Mouse (Mus musculus): ENCODE data around the gene Tmem9b. TPM values are rescaled to one million over a fixed set of nuclear protein-coding genes. Genes with fewer than 3 reads are reported as not detected.

Tmem9b gene
- polyA plus RNA-seq, 1 experiment: 57.1 TPM

- TF ChIP-seq TCF3 (IDR thresholded peaks at IDR 0.05; ENCODE audit: insufficient read length, low read depth): no peak
- TF ChIP-seq POLR2A (IDR thresholded peaks at IDR 0.05; ENCODE audit: insufficient read length, low read depth): no peak
- no peak for TF ChIP-seq MYOG (IDR thresholded peaks at IDR 0.05; ENCODE audit: control insufficient read depth in 1 of 3, insufficient read depth in 1 of 3, insufficient read length in 2 of 3, low read depth in 2 of 3)
- TF ChIP-seq POLR2AphosphoS2 (IDR thresholded peaks at IDR 0.05; ENCODE audit: insufficient read length, low read depth): no peak
- no peak for TF ChIP-seq SRF (IDR thresholded peaks at IDR 0.05; ENCODE audit: control insufficient read depth, insufficient read length, low read depth)
- TF ChIP-seq CEBPB (IDR thresholded peaks at IDR 0.05; ENCODE audit: insufficient read depth, poor library complexity, severe bottlenecking): no peak
- TF ChIP-seq E2F4 (IDR thresholded peaks at IDR 0.05; ENCODE audit: insufficient read depth): no peak
- no peak for TF ChIP-seq TCF12 (IDR thresholded peaks at IDR 0.05; ENCODE audit: insufficient read depth, poor library complexity, severe bottlenecking)
- no peak for TF ChIP-seq REST (IDR thresholded peaks at IDR 0.05; ENCODE audit: insufficient read depth, insufficient read length)
- no peak for TF ChIP-seq MYOD1 (IDR thresholded peaks at IDR 0.05; ENCODE audit: control insufficient read depth in 1 of 3, insufficient read length in 2 of 3, low read depth in 2 of 3)
- TF ChIP-seq MAX (IDR thresholded peaks at IDR 0.05; ENCODE audit: low read depth): no peak
- TF ChIP-seq USF1 (IDR thresholded peaks at IDR 0.05; ENCODE audit: low read depth): no peak
- Histone ChIP-seq H3K4me3 (no peak overlapping the region), H3ac (ENCODE audit: control insufficient read depth, insufficient read length) (no peak overlapping the region), H3K4me2 (ENCODE audit: low read depth) (no peak overlapping the region), H3K27me3 (ENCODE audit: control insufficient read depth, insufficient read depth, insufficient read length) (no peaks in the 10 kb centered on the region), H3K79me2 (ENCODE audit: control insufficient read depth, insufficient read depth) (no peaks in the 10 kb centered on the region), H3K36me3 (ENCODE audit: control insufficient read depth, insufficient read depth) (no peaks in the 10 kb centered on the region)
These were observed 57.3 kb downstream of the Tmem9b start for GRCm38 (mm10) chr7:109695339-109695726.

GRCm38 (mm10) chr7:109694576-109695338 lies 57.9 kb downstream of the Tmem9b start:
- no peak overlapping the region for H3K4me2 ChIP-seq (ENCODE audit: low read depth)
- H3K79me2 ChIP-seq (ENCODE audit: control insufficient read depth, insufficient read depth): no peaks in the 10 kb centered on the region
- TF ChIP-seq TCF12 (IDR thresholded peaks at IDR 0.05; ENCODE audit: insufficient read depth, poor library complexity, severe bottlenecking) (no peak), POLR2AphosphoS2 (IDR thresholded peaks at IDR 0.05; ENCODE audit: insufficient read length, low read depth) (no peak), TCF3 (IDR thresholded peaks at IDR 0.05; ENCODE audit: insufficient read length, low read depth) (no peak), REST (IDR thresholded peaks at IDR 0.05; ENCODE audit: insufficient read depth, insufficient read length) (no peak), E2F4 (IDR thresholded peaks at IDR 0.05; ENCODE audit: insufficient read depth) (no peak), MAX (IDR thresholded peaks at IDR 0.05; ENCODE audit: low read depth) (no peak), MYOD1 (IDR thresholded peaks at IDR 0.05; ENCODE audit: control insufficient read depth in 1 of 3, insufficient read length in 2 of 3, low read depth in 2 of 3) (no peak)

GRCm38 (mm10) chr7:109690961-109691360 lies 61.7 kb downstream of the Tmem9b start:
- Histone ChIP-seq H3K4me2 (ENCODE audit: low read depth) (no peak overlapping the region), H3K27me3 (ENCODE audit: control insufficient read depth, insufficient read depth, insufficient read length) (no peaks in the 10 kb centered on the region), H3K4me3 (no peak overlapping the region), H3ac (ENCODE audit: control insufficient read depth, insufficient read length) (no peak overlapping the region), H3K79me2 (ENCODE audit: control insufficient read depth, insufficient read depth) (no peaks in the 10 kb centered on the region), H3K36me3 (ENCODE audit: control insufficient read depth, insufficient read depth) (no peaks in the 10 kb centered on the region)
- TF ChIP-seq POLR2AphosphoS2 (IDR thresholded peaks at IDR 0.05; ENCODE audit: insufficient read length, low read depth) (no peak), TCF12 (IDR thresholded peaks at IDR 0.05; ENCODE audit: insufficient read depth, poor library complexity, severe bottlenecking) (no peak), REST (IDR thresholded peaks at IDR 0.05; ENCODE audit: insufficient read depth, insufficient read length) (no peak), MYOD1 (IDR thresholded peaks at IDR 0.05; ENCODE audit: control insufficient read depth in 1 of 3, insufficient read length in 2 of 3, low read depth in 2 of 3) (no peak), CEBPB (IDR thresholded peaks at IDR 0.05; ENCODE audit: insufficient read depth, poor library complexity, severe bottlenecking) (no peak), USF1 (IDR thresholded peaks at IDR 0.05; ENCODE audit: low read depth) (no peak), MYOG (IDR thresholded peaks at IDR 0.05; ENCODE audit: control insufficient read depth in 1 of 3, insufficient read depth in 1 of 3, insufficient read length in 2 of 3, low read depth in 2 of 3) (no peak), POLR2A (IDR thresholded peaks at IDR 0.05; ENCODE audit: insufficient read length, low read depth) (no peak), SRF (IDR thresholded peaks at IDR 0.05; ENCODE audit: control insufficient read depth, insufficient read length, low read depth) (no peak), TCF3 (IDR thresholded peaks at IDR 0.05; ENCODE audit: insufficient read length, low read depth) (no peak), E2F4 (IDR thresholded peaks at IDR 0.05; ENCODE audit: insufficient read depth) (no peak), MAX (IDR thresholded peaks at IDR 0.05; ENCODE audit: low read depth) (no peak)

More at GRCm38 (mm10) chr7:109694576-109695338, 57.9 kb downstream of the Tmem9b start:
- no peaks in the 10 kb centered on the region for H3K36me3 ChIP-seq (ENCODE audit: control insufficient read depth, insufficient read depth)
- no peak overlapping the region for H3ac ChIP-seq (ENCODE audit: control insufficient read depth, insufficient read length)
- H3K27me3 ChIP-seq (ENCODE audit: control insufficient read depth, insufficient read depth, insufficient read length): no peaks in the 10 kb centered on the region
- no peak overlapping the region for H3K4me3 ChIP-seq

- TF ChIP-seq CEBPB (IDR thresholded peaks at IDR 0.05; ENCODE audit: insufficient read depth, poor library complexity, severe bottlenecking) (0 out of 2 replicates have a peak, but pooled peaks have one; percentile 15), E2F4 (IDR thresholded peaks at IDR 0.05; ENCODE audit: insufficient read depth) (no peak)
- H3K4me3 ChIP-seq: no peak overlapping the region
- no peaks in the 10 kb centered on the region for H3K36me3 ChIP-seq (ENCODE audit: control insufficient read depth, insufficient read depth)
- no peak overlapping the region for H3K4me2 ChIP-seq (ENCODE audit: low read depth)
- no peak overlapping the region for H3ac ChIP-seq (ENCODE audit: control insufficient read depth, insufficient read length)
- H3K79me2 ChIP-seq (ENCODE audit: control insufficient read depth, insufficient read depth): no peaks in the 10 kb centered on the region
- H3K27me3 ChIP-seq (ENCODE audit: control insufficient read depth, insufficient read depth, insufficient read length): no peaks in the 10 kb centered on the region
These were observed 62.6 kb downstream of the Tmem9b start for GRCm38 (mm10) chr7:109690101-109690500.

GRCm38 (mm10) chr7:109686585-109687128 lies 66.0 kb downstream of the Tmem9b start:
- H3K36me3 ChIP-seq (ENCODE audit: control insufficient read depth, insufficient read depth): no peaks in the 10 kb centered on the region
- H3ac ChIP-seq (ENCODE audit: control insufficient read depth, insufficient read length): no peak overlapping the region
- TF ChIP-seq SRF (IDR thresholded peaks at IDR 0.05; ENCODE audit: control insufficient read depth, insufficient read length, low read depth) (no peak), TCF3 (IDR thresholded peaks at IDR 0.05; ENCODE audit: insufficient read length, low read depth) (no peak), TCF12 (IDR thresholded peaks at IDR 0.05; ENCODE audit: insufficient read depth, poor library complexity, severe bottlenecking) (no peak)
- H3K79me2 ChIP-seq (ENCODE audit: control insufficient read depth, insufficient read depth): no peaks in the 10 kb centered on the region
- no peak overlapping the region for H3K4me2 ChIP-seq (ENCODE audit: low read depth)
- no peak overlapping the region for H3K4me3 ChIP-seq
- H3K27me3 ChIP-seq (ENCODE audit: control insufficient read depth, insufficient read depth, insufficient read length): no peaks in the 10 kb centered on the region

Other genes with a start within 250 kb of the Tmem9b start
- gene Trim66, start 244.7 kb downstream of the Tmem9b start, polyA plus RNA-seq (2012; fragmentation: generic; extraction: Trizol): 0.55 TPM
- 1,271 TPM for gene Rpl27a, start 233.7 kb downstream of the Tmem9b start, polyA plus RNA-seq (2012; fragmentation: generic; extraction: Trizol)
- 34.1 TPM for gene St5, start 49.3 kb downstream of the Tmem9b start, polyA plus RNA-seq (2012; fragmentation: generic; extraction: Trizol)
- gene Akip1, start 49.2 kb downstream of the Tmem9b start, polyA plus RNA-seq (2012; fragmentation: generic; extraction: Trizol): 17.8 TPM
- gene BC051019, start 29.0 kb downstream of the Tmem9b start, polyA plus RNA-seq (2012; fragmentation: generic; extraction: Trizol): 33.3 TPM
- gene Ascl3, start 21.1 kb downstream of the Tmem9b start, polyA plus RNA-seq (2012; fragmentation: generic; extraction: Trizol): 0.24 TPM
- gene Nrip3, start 29.1 kb upstream of the Tmem9b start, polyA plus RNA-seq (2012; fragmentation: generic; extraction: Trizol): 0.01 TPM
- not detected for gene Scube2, start 112.8 kb upstream of the Tmem9b start, polyA plus RNA-seq (2012; fragmentation: generic; extraction: Trizol)
- 54.0 TPM for gene Dennd5a, start 207.6 kb upstream of the Tmem9b start, polyA plus RNA-seq (2012; fragmentation: generic; extraction: Trizol)
- 32.2 TPM for gene Tmem41b, start 234.1 kb upstream of the Tmem9b start, polyA plus RNA-seq (2012; fragmentation: generic; extraction: Trizol)

Data from myocyte (in vitro differentiated cells).